Mouse (Mus musculus) olfactory bulb, adult 2 months (tissue): ENCODE measurements around the gene Gast. TPM values are rescaled to one million over a fixed set of nuclear protein-coding genes. Genes with fewer than 3 reads are reported as not detected.

Source experiments
- H3K27ac ChIP-seq: fragments of 200-500 bp; 2 replicates; pipeline ENCODE4 v1.5.1; 2012; ENCODE audit warnings: low read depth, low read length; ENCODE audit not compliant: insufficient read depth
- H3K4me1 ChIP-seq: fragments of 200-500 bp; 2 replicates; pipeline ENCODE4 v1.6.1; 2012; ENCODE audit warnings: low read length; ENCODE audit not compliant: control insufficient read depth, insufficient read depth
- H3K4me3 ChIP-seq: fragments of 200-500 bp; 2 replicates; pipeline ENCODE4 v1.5.1; 2012; ENCODE audit warnings: mild to moderate bottlenecking, low read depth, low read length, moderate library complexity; ENCODE audit not compliant: insufficient read depth
- CTCF ChIP-seq: fragments of 200-500 bp; IDR thresholded peaks from 2 replicates; pipeline ENCODE4 v1.5.1; 2012; ENCODE audit warnings: low read depth, mild to moderate bottlenecking, low read length, moderate library complexity; ENCODE audit not compliant: insufficient read depth
- POLR2A ChIP-seq: fragments of 200-500 bp; IDR thresholded peaks from 2 replicates; pipeline ENCODE4 v1.6.1; 2012; ENCODE audit warnings: mild to moderate bottlenecking, low read depth, low read length, moderate library complexity; ENCODE audit not compliant: insufficient read depth
- WGBS: fragments of 180-500 bp; shearing (Covaris S2); methylation state at CpG from one replicate; pipeline ENCODE4 v1.1.7; 2018; 5-methylcytosine and 5-hydroxymethylcytosine counted together
- polyA plus RNA-seq: library from polyadenylated mRNA; stranded (reverse); fragments of >200 nt; gene quantifications from 2 replicates; pipeline ENCODE4 v1.2.4, GENCODE M21; 2012; ENCODE audit warnings: low replicate concordance; ENCODE audit not compliant: missing spikeins, insufficient read depth, insufficient read length

Gast gene
- not detected in 2 replicates for polyA plus RNA-seq

GRCm38 (mm10) chr11:100333944-100334457, at the start of gene Gast:
Gene Gast, plus strand, starts transcription at chr11:100334407.
- WGBS: 85% methylated on average over 6 of the region's 6 CpGs
- TF ChIP-seq POLR2A: no peak
- no peak for TF ChIP-seq CTCF
- Histone ChIP-seq H3K27ac (peak within 1 kb of the TSS; percentile 95), H3K4me3 (no peak within 1 kb of the TSS), H3K4me1 (peaks cover 35% of the 10 kb centered on the region)

DNA sequence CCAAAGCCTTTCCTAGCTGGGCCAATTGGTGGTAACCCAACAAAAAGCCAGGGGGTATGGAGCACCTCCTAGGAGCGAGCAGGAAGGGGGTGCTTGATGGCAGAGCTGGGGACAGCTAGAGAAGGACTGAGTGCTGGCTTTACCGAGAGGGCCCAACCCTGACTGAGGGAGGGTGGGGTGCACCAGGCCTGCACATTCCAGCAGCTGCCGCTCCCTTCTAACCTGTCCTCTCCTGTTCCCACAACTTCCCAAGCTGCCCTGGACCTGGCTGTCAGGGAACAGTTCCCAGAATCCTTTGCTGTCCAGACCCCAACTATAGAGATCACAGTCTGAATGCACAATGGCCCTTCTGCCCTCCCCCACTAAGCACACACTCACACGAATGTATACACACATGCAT, 49.2 kb upstream of the Gast start:
- TF ChIP-seq POLR2A: no peak
- no peak for TF ChIP-seq CTCF
- 94% methylated on average over 4 of the region's 4 CpGs for WGBS
- H3K4me3 ChIP-seq: no peak overlapping the region
- peaks cover 9% of the 10 kb centered on the region for H3K4me1 ChIP-seq
- no peak overlapping the region for H3K27ac ChIP-seq

GRCm38 (mm10) chr11:100287024-100287423, 47.2 kb upstream of the Gast start:
- 44% methylated on average over 10 of the region's 10 CpGs for WGBS
- no peak overlapping the region for H3K4me3 ChIP-seq
- TF ChIP-seq POLR2A (no peak), CTCF (no peak)
- H3K4me1 ChIP-seq: peaks cover 7% of the 10 kb centered on the region
- no peak overlapping the region for H3K27ac ChIP-seq

DNA sequence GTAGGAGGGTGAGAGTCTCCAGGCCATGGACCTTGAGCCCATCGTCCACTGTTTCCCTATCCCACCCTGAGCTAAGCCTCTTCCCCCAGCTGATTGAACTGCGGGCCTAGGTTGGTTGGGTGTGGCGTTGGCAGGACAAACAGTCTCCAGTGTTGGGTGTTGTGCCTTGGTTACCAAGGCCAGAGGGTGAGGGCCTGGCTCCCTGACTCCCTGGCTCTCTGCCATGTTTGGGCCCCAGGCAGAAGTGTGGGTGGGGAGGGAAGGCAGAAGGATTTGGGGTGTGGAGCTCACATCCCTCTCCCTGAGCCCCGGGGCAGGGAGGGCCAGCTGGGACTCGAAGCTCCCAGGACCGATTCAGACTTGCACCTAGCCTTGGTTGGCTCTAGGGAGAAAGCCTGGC, 45.3 kb upstream of the Gast start:
- Histone ChIP-seq H3K4me3 (no peak overlapping the region), H3K4me1 (peaks cover 7% of the 10 kb centered on the region), H3K27ac (no peak overlapping the region)
- WGBS: 83% methylated on average over 6 of the region's 6 CpGs
- TF ChIP-seq CTCF: no peak
- TF ChIP-seq POLR2A: no peak

DNA sequence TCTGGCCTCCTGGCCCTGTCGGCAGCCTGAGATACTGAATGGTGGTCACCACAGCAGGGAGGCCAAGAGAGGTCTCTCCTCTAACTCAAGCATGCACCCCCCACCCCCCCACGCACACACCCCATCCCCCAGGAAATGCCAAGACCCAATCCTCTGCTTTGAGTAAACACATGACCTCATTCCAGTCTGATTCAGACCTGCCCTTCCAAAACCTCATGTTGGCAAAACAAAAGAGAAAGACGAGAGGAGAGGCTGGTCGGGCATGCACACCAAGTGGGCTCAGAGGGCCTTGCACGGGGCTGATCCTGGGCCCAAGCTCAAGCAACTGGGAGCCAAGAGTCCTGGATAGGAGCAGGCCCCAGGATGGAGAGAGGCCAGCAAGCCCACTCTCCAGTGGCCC, 44.0 kb upstream of the Gast start:
- 46% methylated on average over 5 of the region's 5 CpGs for WGBS
- TF ChIP-seq POLR2A: no peak
- no peak for TF ChIP-seq CTCF
- Histone ChIP-seq H3K27ac (no peak overlapping the region), H3K4me3 (no peak overlapping the region), H3K4me1 (peaks cover 9% of the 10 kb centered on the region)

DNA sequence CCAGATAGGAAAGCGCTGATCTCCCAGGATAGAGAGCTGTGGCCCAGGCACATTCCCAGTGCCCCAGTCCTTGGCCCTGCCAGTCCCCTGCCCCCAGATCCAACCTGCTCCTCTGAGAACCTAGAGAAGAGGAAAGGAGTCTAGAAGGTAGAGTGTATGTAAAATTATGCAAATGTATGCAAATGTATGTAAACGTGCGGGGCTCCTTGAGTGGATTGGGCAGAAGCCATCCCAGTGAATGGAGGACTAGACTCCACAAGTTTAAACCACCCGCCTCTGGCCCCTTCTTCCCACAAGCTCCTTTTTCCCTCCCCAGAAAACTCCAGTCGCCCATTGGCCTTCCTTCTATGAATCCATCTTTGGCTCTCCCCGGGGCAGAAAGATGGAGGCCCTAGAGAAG, 41.3 kb upstream of the Gast start:
- TF ChIP-seq CTCF: no peak
- TF ChIP-seq POLR2A: no peak
- H3K27ac ChIP-seq: no peak overlapping the region
- no peak overlapping the region for H3K4me3 ChIP-seq
- WGBS: 74% methylated on average over 6 of the region's 6 CpGs
- H3K4me1 ChIP-seq: peaks cover 5% of the 10 kb centered on the region; the same call in 1 of the 2 replicates

GRCm38 (mm10) chr11:100295308-100295707, 38.9 kb upstream of the Gast start:
- 6% methylated on average over 10 of the region's 10 CpGs for WGBS
- TF ChIP-seq CTCF: peak; percentile 99
- TF ChIP-seq POLR2A: no peak

DNA sequence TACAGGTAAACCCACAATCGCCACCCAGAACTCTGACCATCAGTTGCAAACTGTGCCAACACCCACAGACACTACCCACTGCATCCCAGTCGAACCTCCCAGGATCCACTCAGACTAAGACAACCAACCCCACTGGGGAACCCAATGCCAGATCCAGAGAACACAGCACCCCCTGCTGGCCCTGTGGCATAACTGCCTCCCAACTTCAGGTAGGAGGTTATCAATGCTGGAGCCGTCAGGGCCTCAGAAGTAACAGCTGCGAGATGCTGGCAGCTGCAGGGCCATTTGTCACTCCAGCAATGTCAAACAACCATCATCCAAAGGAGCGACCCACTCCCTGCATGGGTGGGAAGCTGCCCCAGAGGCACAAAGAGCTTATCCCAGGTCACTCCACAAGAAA, 36.4 kb upstream of the Gast start:
- Histone ChIP-seq H3K4me3 (no peak overlapping the region), H3K27ac (no peak overlapping the region), H3K4me1 (peaks cover 9% of the 10 kb centered on the region; the same call in 1 of the 2 replicates)
- WGBS: 39% methylated on average over 5 of the region's 5 CpGs
- TF ChIP-seq CTCF (peak; percentile 57; the same call in 1 of the 2 replicates), POLR2A (no peak)

More at GRCm38 (mm10) chr11:100295308-100295707, 38.9 kb upstream of the Gast start:
- H3K4me1 ChIP-seq: peaks cover 9% of the 10 kb centered on the region; the same call in 1 of the 2 replicates
- no peak overlapping the region for H3K27ac ChIP-seq
- H3K4me3 ChIP-seq: no peak overlapping the region

DNA sequence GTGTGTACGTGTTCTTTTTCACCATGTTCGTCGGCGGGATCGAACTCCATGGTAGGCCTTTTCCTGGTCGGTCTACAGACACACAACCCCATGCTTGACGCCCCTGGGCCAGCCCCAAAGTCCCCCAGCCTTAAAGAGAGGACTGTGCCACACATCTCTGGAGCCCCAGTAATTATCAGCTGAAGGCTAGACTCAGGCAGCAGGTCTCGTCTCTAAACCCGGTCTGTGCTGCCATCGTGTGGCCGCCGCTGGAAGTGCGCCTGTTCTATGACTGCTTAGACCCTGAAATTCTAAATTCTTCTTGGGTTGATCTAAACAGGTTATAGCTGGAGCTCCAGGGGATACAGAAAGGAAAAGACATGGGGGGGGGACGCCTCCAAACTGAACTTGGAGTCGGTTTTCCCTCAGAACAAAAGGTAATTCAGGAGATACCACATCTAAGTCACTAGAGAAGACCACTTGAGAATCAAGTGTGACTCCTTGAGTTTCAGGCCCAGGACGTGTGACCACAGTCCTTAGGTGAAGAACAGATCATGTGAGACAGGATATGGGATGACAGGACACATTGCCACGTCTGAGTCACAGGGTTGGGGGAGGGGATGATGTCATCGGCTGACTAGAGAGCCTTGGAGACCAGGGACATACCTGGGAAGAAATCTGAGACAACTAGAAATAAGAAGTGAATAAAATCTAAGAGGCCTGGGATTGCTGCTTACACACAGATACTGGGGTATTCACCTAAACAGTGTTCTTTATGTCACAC, 35.8 kb upstream of the Gast start:
- 19% methylated on average over 18 of the region's 18 CpGs for WGBS
- no peak overlapping the region for H3K4me3 ChIP-seq

More for the DNA sequence above, 35.8 kb upstream of the Gast start:
- Histone ChIP-seq H3K4me1 (peaks cover 9% of the 10 kb centered on the region; the same call in 1 of the 2 replicates), H3K27ac (no peak overlapping the region)
- TF ChIP-seq POLR2A (no peak), CTCF (peak; percentile 67; the same call in 1 of the 2 replicates)
